Mouse (Mus musculus) midbrain, postnatal 0 days (tissue): Measurements from ENCODE around the gene Rbm10. TPM values are rescaled to one million over a fixed set of nuclear protein-coding genes. Genes with fewer than 3 reads are reported as not detected.

Experiments used
- ATAC-seq: fragments of 200-750 bp; cut with Nextera tagmentation; 2 replicates; pipeline ENCODE4 v1.8.0; 2017; ENCODE audit warnings: moderate number of reproducible peaks, mild to moderate bottlenecking, moderate TSS enrichment, moderate library complexity; ENCODE audit not compliant: low FRiP score
- DNase-seq: peaks from one replicate; pipeline ENCODE4 v3.0.0-alpha.2; 2015; ENCODE audit warnings: low spot score
- H3K27ac ChIP-seq: fragments of 300-500 bp; sonication (generic); 2 replicates; pipeline ENCODE4 v1.5.1; 2014; ENCODE audit warnings: low read depth, mild to moderate bottlenecking, low read length, mixed read lengths
- H3K27me3 ChIP-seq: fragments of 300-500 bp; sonication (generic); 2 replicates; pipeline ENCODE4 v1.6.1; 2014; ENCODE audit warnings: low read length, control low read depth, mixed read lengths; ENCODE audit not compliant: insufficient read depth
- H3K36me3 ChIP-seq: fragments of 300-500 bp; sonication (generic); 2 replicates; pipeline ENCODE4 v1.6.1; 2014; ENCODE audit warnings: low read length, control low read depth, mixed read lengths; ENCODE audit not compliant: insufficient read depth
- H3K4me1 ChIP-seq: fragments of 300-500 bp; sonication (generic); 2 replicates; pipeline ENCODE4 v1.6.1; 2014; ENCODE audit warnings: mild to moderate bottlenecking, control low read depth, antibody characterized with exemption, low read length, mixed read lengths; ENCODE audit not compliant: insufficient read depth
- H3K4me2 ChIP-seq: fragments of 300-500 bp; sonication (generic); 2 replicates; pipeline ENCODE4 v1.6.1; 2014; ENCODE audit warnings: low read depth, mild to moderate bottlenecking, low read length, mixed read lengths; ENCODE audit not compliant: poor library complexity, severe bottlenecking
- H3K4me3 ChIP-seq: fragments of 300-500 bp; sonication (generic); 2 replicates; pipeline ENCODE4 v1.5.1; 2014; ENCODE audit warnings: low read depth, mild to moderate bottlenecking, low read length, moderate library complexity
- H3K9ac ChIP-seq: fragments of 300-500 bp; sonication (generic); replicated peaks from 2 replicates; pipeline ENCODE4 v1.6.1; 2014; ENCODE audit warnings: mild to moderate bottlenecking, low read length, moderate library complexity, mixed read lengths; ENCODE audit not compliant: poor library complexity, severe bottlenecking
- H3K9me3 ChIP-seq: fragments of 300-500 bp; sonication (generic); 2 replicates; pipeline ENCODE4 v1.6.1; 2016; ENCODE audit warnings: low read length, control low read depth
- CTCF ChIP-seq: IDR thresholded peaks from 2 replicates; pipeline ENCODE4 v1.5.1; 2016; ENCODE audit warnings: antibody characterized with exemption, mild to moderate bottlenecking
- whole genome bisulfite sequencing: fragments of 180-500 bp; shearing (Covaris S2); extraction: QIAGEN DNeasy Blood & Tissue Kit; methylation state at CpG from one replicate; pipeline ENCODE4 v1.1.7; 2014; 5-methylcytosine and 5-hydroxymethylcytosine counted together
- polyA plus RNA-seq: library from polyadenylated mRNA; unstranded; fragments of >200 nt; fragmentation: Nextera tagmentation; extraction: Ambion mirVana; gene quantifications from 2 replicates; pipeline ENCODE4 v1.2.1, GENCODE M21; 2015
- total RNA-seq: library from RNA; depleted of rRNA; stranded (reverse); fragments of >200 nt; gene quantifications from 2 replicates; pipeline ENCODE4 v1.2.3, GENCODE M21; 2014; rRNA removed

Rbm10 gene
- total and polyA plus RNA-seq, 2 experiments from 2014 or later = 27.5 to 60.4 TPM

GRCm38 (mm10) chrX:20688068-20688547 is 70.8 kb downstream of the Rbm10 start:
- WGBS = 25% methylated on average over 30 of the region's 33 CpGs
- peak overlapping the region; percentile 94 for H3K27ac ChIP-seq

GRCm38 (mm10) chrX:20688615-20689014 is 71.3 kb downstream of the Rbm10 start:
- H3K9me3 ChIP-seq = no peaks in the 10 kb centered on the region
- H3K27me3 ChIP-seq = no peaks in the 10 kb centered on the region
- H3K4me1 ChIP-seq = 0 out of 2 replicates have a peak, but pooled peaks cover 3% of the 10 kb centered on the region
- peak; percentile 30 for TF ChIP-seq CTCF
- peak overlapping the region; percentile 78 for H3K9ac ChIP-seq
- peak overlapping the region; percentile 94 for H3K27ac ChIP-seq
- ATAC-seq = peak; percentile 59
- peak; percentile 75 for DNase-seq
- peaks cover 5% of the 10 kb centered on the region; the same call in 1 of the 2 replicates for H3K36me3 ChIP-seq
- H3K4me2 ChIP-seq = peak overlapping the region; percentile 58
- peak overlapping the region; percentile 61 for H3K4me3 ChIP-seq
- WGBS = 27% methylated on average over 5 of the region's 35 CpGs

More at GRCm38 (mm10) chrX:20688068-20688547, 70.8 kb downstream of the Rbm10 start:
- DNase-seq (peak; percentile 81), ATAC-seq (peak; percentile 93)
- peak overlapping the region; percentile 61 for H3K4me3 ChIP-seq
- no peaks in the 10 kb centered on the region for H3K27me3 ChIP-seq
- 0 out of 2 replicates have a peak, but pooled peaks cover 3% of the 10 kb centered on the region for H3K4me1 ChIP-seq
- no peak for TF ChIP-seq CTCF
- no peaks in the 10 kb centered on the region for H3K9me3 ChIP-seq
- H3K36me3 ChIP-seq = peaks cover 2% of the 10 kb centered on the region; the same call in 1 of the 2 replicates
- peak overlapping the region; percentile 58 for H3K4me2 ChIP-seq
- peak overlapping the region; percentile 78 for H3K9ac ChIP-seq

- ATAC-seq = no peak
These were observed 74.3 kb downstream of the Rbm10 start for GRCm38 (mm10) chrX:20691566-20691965.

GRCm38 (mm10) chrX:20692616-20693015 is 75.3 kb downstream of the Rbm10 start:
- no peaks in the 10 kb centered on the region for H3K27me3 ChIP-seq
- ATAC-seq = no peak
- no peaks in the 10 kb centered on the region for H3K9me3 ChIP-seq
- H3K9ac ChIP-seq = no peak overlapping the region
- H3K4me2 ChIP-seq = no peak overlapping the region
- H3K4me1 ChIP-seq = 0 out of 2 replicates have a peak, but pooled peaks cover 3% of the 10 kb centered on the region
- DNase-seq = no peak
- 88% methylated on average over 1 of the region's 1 CpGs for WGBS
- no peak overlapping the region for H3K4me3 ChIP-seq
- no peak overlapping the region for H3K27ac ChIP-seq
- H3K36me3 ChIP-seq = peaks cover 13% of the 10 kb centered on the region
- TF ChIP-seq CTCF = no peak

More at GRCm38 (mm10) chrX:20691566-20691965, 74.3 kb downstream of the Rbm10 start:
- Histone ChIP-seq H3K27me3 (no peaks in the 10 kb centered on the region), H3K36me3 (peaks cover 13% of the 10 kb centered on the region), H3K4me2 (no peak overlapping the region), H3K9me3 (no peaks in the 10 kb centered on the region), H3K4me3 (no peak overlapping the region), H3K9ac (no peak overlapping the region), H3K4me1 (0 out of 2 replicates have a peak, but pooled peaks cover 3% of the 10 kb centered on the region), H3K27ac (no peak overlapping the region)
- no peak for DNase-seq
- no peak for TF ChIP-seq CTCF
- 72% methylated on average over 3 of the region's 3 CpGs for WGBS

- H3K9ac ChIP-seq = no peak overlapping the region
- no peak for ATAC-seq
- H3K9me3 ChIP-seq = no peaks in the 10 kb centered on the region
- no peak overlapping the region for H3K4me2 ChIP-seq
- H3K27me3 ChIP-seq = no peaks in the 10 kb centered on the region
- WGBS = 72% methylated on average over 4 of the region's 4 CpGs
- H3K27ac ChIP-seq = no peak overlapping the region
- no peak overlapping the region for H3K4me3 ChIP-seq
- H3K36me3 ChIP-seq = peaks cover 18% of the 10 kb centered on the region
- DNase-seq = no peak
- TF ChIP-seq CTCF = no peak
- no peaks in the 10 kb centered on the region for H3K4me1 ChIP-seq
These were observed 78.5 kb downstream of the Rbm10 start for GRCm38 (mm10) chrX:20695842-20696241.

Other genes with a start within 250 kb of the Rbm10 start
- gene Jade3, start 191.8 kb upstream of the Rbm10 start, total RNA-seq = 8.1 and 11.2 TPM in 2 replicates
- gene Jade3, start 191.8 kb upstream of the Rbm10 start, polyA plus RNA-seq = 2.3 and 2.6 TPM in 2 replicates
- gene Rgn, start 67.7 kb upstream of the Rbm10 start, total RNA-seq = 0.11 and 0.19 TPM in 2 replicates
- gene Rgn, start 67.7 kb upstream of the Rbm10 start, polyA plus RNA-seq = 0.83 and 1.1 TPM in 2 replicates
- 96.6 and 109 TPM in 2 replicates for gene Ndufb11, start 116 bp downstream of the Rbm10 start, total RNA-seq
- gene Ndufb11, start 116 bp downstream of the Rbm10 start, polyA plus RNA-seq = 277 and 295 TPM in 2 replicates
- 594 and 646 TPM in 2 replicates for gene Uba1, start 40.8 kb downstream of the Rbm10 start, total RNA-seq
- gene Uba1, start 40.8 kb downstream of the Rbm10 start, polyA plus RNA-seq = 263 and 265 TPM in 2 replicates
- gene Cdk16, start 70.5 kb downstream of the Rbm10 start, total RNA-seq = 217 and 218 TPM in 2 replicates
- gene Cdk16, start 70.5 kb downstream of the Rbm10 start, polyA plus RNA-seq = 171 and 173 TPM in 2 replicates
- 95.1 and 95.4 TPM in 2 replicates for gene Usp11, start 86.4 kb downstream of the Rbm10 start, total RNA-seq
- 76.2 and 77.0 TPM in 2 replicates for gene Usp11, start 86.4 kb downstream of the Rbm10 start, polyA plus RNA-seq
- 262 and 315 TPM in 2 replicates for gene Araf, start 180.3 kb downstream of the Rbm10 start, total RNA-seq
- gene Araf, start 180.3 kb downstream of the Rbm10 start, polyA plus RNA-seq = 424 and 456 TPM in 2 replicates